Mouse (Mus musculus) embryonic facial prominence, embryonic 12.5 days (tissue): ENCODE data around the gene Hebp1. TPM values are rescaled to one million over a fixed set of nuclear protein-coding genes. Genes with fewer than 3 reads are reported as not detected.

Experiments used
- ATAC-seq: fragments of 200-750 bp; cut with Nextera tagmentation; 2 replicates; pipeline ENCODE4 v1.8.0; 2017; ENCODE audit not compliant: insufficient number of reproducible peaks, insufficient read depth, low FRiP score, low TSS enrichment
- H3K27ac ChIP-seq: fragments of 300-500 bp; sonication (generic); 2 replicates; pipeline ENCODE4 v1.5.1; 2016; ENCODE audit warnings: mild to moderate bottlenecking
- H3K27me3 ChIP-seq: fragments of 300-500 bp; sonication (generic); 2 replicates; pipeline ENCODE4 v1.6.1; 2016; ENCODE audit warnings: mild to moderate bottlenecking, moderate library complexity
- H3K36me3 ChIP-seq: fragments of 300-500 bp; sonication (generic); 2 replicates; pipeline ENCODE4 v1.6.1; 2016; ENCODE audit warnings: mild to moderate bottlenecking
- H3K4me1 ChIP-seq: fragments of 300-500 bp; sonication (generic); 2 replicates; pipeline ENCODE4 v1.6.1; 2016
- H3K4me2 ChIP-seq: fragments of 300-500 bp; sonication (generic); replicated peaks from 2 replicates; pipeline ENCODE4 v1.6.1; 2016; ENCODE audit warnings: mild to moderate bottlenecking, moderate library complexity
- H3K4me3 ChIP-seq: fragments of 300-500 bp; sonication (generic); 2 replicates; pipeline ENCODE4 v1.5.1; 2016; ENCODE audit warnings: mild to moderate bottlenecking
- H3K9ac ChIP-seq: fragments of 300-500 bp; sonication (generic); 2 replicates; pipeline ENCODE4 v1.6.1; 2016; ENCODE audit warnings: mild to moderate bottlenecking, moderate library complexity
- H3K9me3 ChIP-seq: fragments of 300-500 bp; sonication (generic); 2 replicates; pipeline ENCODE4 v1.6.1; 2016; ENCODE audit warnings: mild to moderate bottlenecking, moderate library complexity
- WGBS: fragments of 180-500 bp; shearing (Covaris S2); methylation state at CpG from one replicate; pipeline ENCODE4 v1.1.7; 2016; 5-methylcytosine and 5-hydroxymethylcytosine counted together
- polyA plus RNA-seq: library from polyadenylated mRNA; unstranded; fragments of >200 nt; fragmentation: Nextera tagmentation; extraction: Ambion mirVana; gene quantifications from 2 replicates; pipeline ENCODE4 v1.2.1, GENCODE M21; 2016

Hebp1 gene
- polyA plus RNA-seq, 1 experiment from 2014 or later: 6.8 TPM

- Histone ChIP-seq H3K4me1 (peaks cover 13% of the 10 kb centered on the region), H3K9me3 (no peaks in the 10 kb centered on the region), H3K27me3 (no peaks in the 10 kb centered on the region), H3K36me3 (no peaks in the 10 kb centered on the region), H3K9ac (no peak overlapping the region), H3K4me3 (no peak overlapping the region), H3K27ac (no peak overlapping the region), H3K4me2 (no peak overlapping the region)
- ATAC-seq: no peak
- WGBS: 80% methylated on average over 14 of the region's 14 CpGs
Observed at GRCm38 (mm10) chr6:135138746-135139145, 59.1 kb downstream of the Hebp1 start.

GRCm38 (mm10) chr6:135138207-135138606 lies 59.6 kb downstream of the Hebp1 start:
- Histone ChIP-seq H3K4me1 (peaks cover 13% of the 10 kb centered on the region), H3K36me3 (no peaks in the 10 kb centered on the region), H3K9me3 (no peaks in the 10 kb centered on the region), H3K4me3 (no peak overlapping the region), H3K9ac (no peak overlapping the region), H3K27ac (no peak overlapping the region), H3K4me2 (no peak overlapping the region), H3K27me3 (no peaks in the 10 kb centered on the region)
- 77% methylated on average over 7 of the region's 7 CpGs for WGBS
- ATAC-seq: no peak

- Histone ChIP-seq H3K4me3 (no peak overlapping the region), H3K4me1 (peaks cover 13% of the 10 kb centered on the region), H3K36me3 (no peaks in the 10 kb centered on the region), H3K27ac (no peak overlapping the region), H3K27me3 (no peaks in the 10 kb centered on the region), H3K4me2 (no peak overlapping the region), H3K9me3 (no peaks in the 10 kb centered on the region), H3K9ac (no peak overlapping the region)
- WGBS: 78% methylated on average over 9 of the region's 9 CpGs
- no peak for ATAC-seq
Observed at GRCm38 (mm10) chr6:135137736-135138135, 60.1 kb downstream of the Hebp1 start.

- Histone ChIP-seq H3K27ac (peak overlapping the region; percentile 41; the same call in 1 of the 2 replicates), H3K27me3 (no peaks in the 10 kb centered on the region), H3K4me2 (no peak overlapping the region), H3K4me1 (peaks cover 13% of the 10 kb centered on the region), H3K36me3 (no peaks in the 10 kb centered on the region), H3K9me3 (no peaks in the 10 kb centered on the region), H3K4me3 (no peak overlapping the region), H3K9ac (no peak overlapping the region)
- WGBS: 24% methylated on average over 11 of the region's 11 CpGs
- ATAC-seq: peak; percentile 48; the same call in 1 of the 2 replicates
Observed at GRCm38 (mm10) chr6:135136439-135137161, 61.2 kb downstream of the Hebp1 start.

- no peak for ATAC-seq
- peaks cover 13% of the 10 kb centered on the region for H3K4me1 ChIP-seq
- H3K4me3 ChIP-seq: no peak overlapping the region
- no peak overlapping the region for H3K27ac ChIP-seq
- no peak overlapping the region for H3K9ac ChIP-seq
- no peaks in the 10 kb centered on the region for H3K9me3 ChIP-seq
- 71% methylated on average over 4 of the region's 4 CpGs for WGBS
- no peaks in the 10 kb centered on the region for H3K36me3 ChIP-seq
- H3K4me2 ChIP-seq: no peak overlapping the region
- no peaks in the 10 kb centered on the region for H3K27me3 ChIP-seq
Observed at GRCm38 (mm10) chr6:135135735-135136134, 62.1 kb downstream of the Hebp1 start.

- 92% methylated on average over 9 of the region's 9 CpGs for WGBS
- H3K27me3 ChIP-seq: no peaks in the 10 kb centered on the region
Observed at GRCm38 (mm10) chr6:135133486-135133885, 64.3 kb downstream of the Hebp1 start.

GRCm38 (mm10) chr6:135133086-135133485 lies 64.7 kb downstream of the Hebp1 start:
- no peak for ATAC-seq
- Histone ChIP-seq H3K9me3 (no peaks in the 10 kb centered on the region), H3K4me3 (no peak overlapping the region), H3K4me1 (peaks cover 13% of the 10 kb centered on the region), H3K9ac (no peak overlapping the region), H3K27me3 (no peaks in the 10 kb centered on the region), H3K4me2 (no peak overlapping the region), H3K36me3 (no peaks in the 10 kb centered on the region), H3K27ac (no peak overlapping the region)
- 85% methylated on average over 7 of the region's 7 CpGs for WGBS

More at GRCm38 (mm10) chr6:135133486-135133885, 64.3 kb downstream of the Hebp1 start:
- Histone ChIP-seq H3K27ac (no peak overlapping the region), H3K9ac (no peak overlapping the region), H3K9me3 (no peaks in the 10 kb centered on the region), H3K4me3 (no peak overlapping the region), H3K4me1 (peaks cover 13% of the 10 kb centered on the region), H3K36me3 (no peaks in the 10 kb centered on the region), H3K4me2 (no peak overlapping the region)
- ATAC-seq: no peak

GRCm38 (mm10) chr6:135124755-135125380 lies 73.0 kb downstream of the Hebp1 start:
- Histone ChIP-seq H3K4me3 (no peak overlapping the region), H3K27ac (no peak overlapping the region), H3K36me3 (no peaks in the 10 kb centered on the region), H3K4me2 (no peak overlapping the region), H3K9ac (no peak overlapping the region), H3K27me3 (no peaks in the 10 kb centered on the region), H3K4me1 (no peaks in the 10 kb centered on the region), H3K9me3 (no peaks in the 10 kb centered on the region)
- no peak for ATAC-seq
- 68% methylated on average over 5 of the region's 5 CpGs for WGBS

- H3K4me1 ChIP-seq: no peaks in the 10 kb centered on the region
- H3K9ac ChIP-seq: no peak within 1 kb of the TSS
- H3K36me3 ChIP-seq: no peaks in the 10 kb centered on the region
- no peak for ATAC-seq
- no peaks in the 10 kb centered on the region for H3K27me3 ChIP-seq
- H3K27ac ChIP-seq: no peak within 1 kb of the TSS
- WGBS: 90% methylated on average over 5 of the region's 5 CpGs
- no peaks in the 10 kb centered on the region for H3K9me3 ChIP-seq
- no peak within 1 kb of the TSS for H3K4me3 ChIP-seq
- no peak within 1 kb of the TSS for H3K4me2 ChIP-seq
Observed at GRCm38 (mm10) chr6:135118183-135118582, 79.6 kb downstream of the Hebp1 start, which contains the start of gene Gprc5d. Gene Gprc5d (minus strand): TSS chr6:135118283.

- Histone ChIP-seq H3K4me2 (no peak overlapping the region), H3K36me3 (no peaks in the 10 kb centered on the region), H3K4me3 (no peak overlapping the region), H3K27ac (no peak overlapping the region), H3K27me3 (no peaks in the 10 kb centered on the region), H3K9me3 (no peaks in the 10 kb centered on the region), H3K9ac (no peak overlapping the region), H3K4me1 (no peaks in the 10 kb centered on the region)
- WGBS: 95% methylated on average over 8 of the region's 8 CpGs
- ATAC-seq: no peak
Observed at GRCm38 (mm10) chr6:135116479-135116878, 81.3 kb downstream of the Hebp1 start.

- H3K9me3 ChIP-seq: no peaks in the 10 kb centered on the region
- no peaks in the 10 kb centered on the region for H3K27me3 ChIP-seq
- H3K36me3 ChIP-seq: no peaks in the 10 kb centered on the region
- 34% methylated on average over 6 of the region's 6 CpGs for WGBS
- ATAC-seq: no peak
- H3K4me3 ChIP-seq: no peak overlapping the region
- H3K27ac ChIP-seq: no peak overlapping the region
- H3K4me2 ChIP-seq: no peak overlapping the region
- no peaks in the 10 kb centered on the region for H3K4me1 ChIP-seq
- H3K9ac ChIP-seq: no peak overlapping the region
Observed at GRCm38 (mm10) chr6:135113114-135113436, 84.7 kb downstream of the Hebp1 start.

GRCm38 (mm10) chr6:135112411-135113113 lies 85.3 kb downstream of the Hebp1 start:
- Histone ChIP-seq H3K4me3 (no peak overlapping the region), H3K9me3 (no peaks in the 10 kb centered on the region), H3K36me3 (no peaks in the 10 kb centered on the region), H3K4me2 (no peak overlapping the region), H3K9ac (no peak overlapping the region), H3K4me1 (no peaks in the 10 kb centered on the region), H3K27me3 (no peaks in the 10 kb centered on the region), H3K27ac (no peak overlapping the region)
- 29% methylated on average over 7 of the region's 7 CpGs for WGBS
- no peak for ATAC-seq
